Mouse (Mus musculus): ENCODE data around the gene Lrp10. TPM values are rescaled to one million over a fixed set of nuclear protein-coding genes. Genes with fewer than 3 reads are reported as not detected.

Lrp10 gene
- polyA plus RNA-seq (2017; shearing (Covaris generic)) = 100 to 1,000 TPM; 260 to 472 TPM

DNA sequence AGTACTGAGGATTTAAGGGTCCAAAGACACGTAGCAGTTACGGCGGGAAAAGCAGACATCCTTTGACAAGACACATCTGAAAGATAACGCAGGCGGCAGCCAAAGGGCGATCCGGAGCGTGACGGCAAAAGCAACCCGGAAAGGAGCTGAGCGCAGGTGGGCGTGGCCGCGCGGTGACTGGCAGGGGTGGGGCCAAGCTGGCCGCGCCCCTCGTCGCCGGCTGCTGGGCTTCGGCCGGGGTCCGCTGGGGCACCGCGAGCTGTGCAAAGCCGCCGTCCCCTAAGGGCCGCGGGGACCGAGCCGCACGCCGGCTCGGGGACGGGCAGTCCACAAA, at the start of gene Lrp10:
TSS of gene Lrp10 (plus strand) at position 179 of the 334 bp plus-strand sequence.

DNA sequence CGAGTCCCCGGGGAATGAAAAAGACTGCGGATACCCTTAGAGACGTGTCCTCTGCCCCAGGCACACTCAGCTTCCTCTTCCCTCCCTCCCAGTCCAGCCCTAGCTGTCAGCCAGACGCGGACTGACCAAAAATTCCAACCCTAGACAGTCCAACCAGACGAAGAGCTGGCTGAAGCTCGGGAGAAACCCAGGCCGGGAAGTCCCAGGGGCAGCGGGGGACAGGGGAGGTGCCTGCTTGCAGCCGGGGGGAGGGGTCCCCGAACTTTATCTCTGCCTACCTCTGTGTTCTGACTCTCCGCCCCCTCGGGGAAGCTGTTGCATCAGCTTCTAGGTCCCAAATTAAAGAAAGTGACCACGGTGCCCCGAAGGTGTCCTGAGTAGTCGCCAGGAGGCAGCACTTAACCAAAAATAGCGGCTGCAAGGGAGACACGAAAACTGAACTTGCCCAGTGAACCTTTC, 46.3 kb upstream of the Lrp10 start, which contains the start of gene Slc7a7:
TSS of gene Slc7a7 (minus strand) at position 158 of the 459 bp plus-strand sequence.

DNA sequence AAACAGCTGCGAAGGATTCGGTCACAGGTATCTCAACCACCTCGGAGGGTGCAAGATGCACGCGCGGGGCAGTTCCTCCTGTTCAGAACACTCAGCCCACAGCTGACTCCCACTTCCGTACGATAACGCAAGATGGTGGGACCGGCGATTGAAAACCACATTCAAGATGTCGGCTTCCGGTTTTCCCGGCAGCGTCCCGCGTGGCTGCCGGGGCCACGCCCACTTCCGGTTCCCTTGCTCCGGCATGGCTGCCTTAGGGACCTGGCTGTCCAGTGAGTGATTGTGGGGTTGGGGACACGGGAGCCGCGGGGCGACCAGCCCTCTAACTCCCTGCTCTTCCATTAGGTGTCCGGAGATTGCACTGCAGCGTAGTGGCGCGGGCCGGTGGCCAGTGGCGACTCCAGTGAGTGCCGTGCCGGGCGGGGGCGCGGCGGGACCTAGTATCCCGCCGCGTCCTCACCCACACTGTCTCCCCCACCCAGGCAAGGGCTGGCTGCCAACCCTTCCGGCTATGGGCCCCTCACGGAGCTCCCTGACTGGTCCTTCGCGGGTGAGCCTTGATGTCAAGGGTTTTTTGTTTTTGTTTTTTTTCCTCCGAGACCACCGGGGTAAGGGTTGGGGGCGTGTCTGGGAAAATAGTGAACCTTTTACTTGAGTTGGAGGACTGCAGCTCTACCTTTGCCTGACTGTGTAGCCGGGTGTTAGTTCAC, 37.1 kb upstream of the Lrp10 start, which contains the start of gene Mrpl52:
TSS of gene Mrpl52 (plus strand) at position 221 of the 710 bp plus-strand sequence.

DNA sequence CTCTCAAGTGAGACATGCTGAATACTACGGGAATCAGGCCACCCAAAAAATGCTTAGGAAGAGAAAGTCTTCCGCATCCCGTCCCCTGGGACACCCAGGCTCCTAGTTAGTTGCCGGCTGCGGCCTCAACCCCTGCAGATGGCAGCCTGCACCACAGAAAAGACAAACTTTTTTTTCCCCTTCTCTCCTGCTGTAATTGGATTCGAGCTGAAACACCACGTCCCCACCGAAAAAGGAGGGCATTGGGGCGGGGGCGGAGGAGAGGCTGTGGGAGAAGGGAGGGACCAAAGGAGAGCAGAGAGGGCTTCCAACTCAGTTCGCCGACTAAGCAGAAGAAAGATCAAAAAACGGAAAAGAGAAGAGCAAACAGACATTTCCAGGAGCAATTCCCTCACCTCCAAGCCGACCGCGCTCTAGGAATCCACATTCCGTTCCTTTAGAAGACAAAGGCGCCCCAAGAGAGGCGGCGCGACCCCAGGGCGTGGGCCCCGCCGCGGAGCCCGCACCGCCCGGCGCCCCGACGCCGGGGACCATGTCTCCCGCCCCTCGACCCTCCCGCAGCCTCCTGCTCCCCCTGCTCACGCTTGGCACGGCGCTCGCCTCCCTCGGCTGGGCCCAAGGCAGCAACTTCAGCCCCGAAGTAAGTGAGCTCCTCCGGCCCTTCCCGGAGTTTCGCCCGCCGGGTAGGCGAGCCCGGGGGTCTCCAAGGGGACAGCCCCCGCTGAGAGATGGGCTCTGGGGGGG, 32.4 kb upstream of the Lrp10 start, which contains the start of gene Mmp14:
TSS of gene Mmp14 (plus strand) at position 279 of the 744 bp plus-strand sequence.

DNA sequence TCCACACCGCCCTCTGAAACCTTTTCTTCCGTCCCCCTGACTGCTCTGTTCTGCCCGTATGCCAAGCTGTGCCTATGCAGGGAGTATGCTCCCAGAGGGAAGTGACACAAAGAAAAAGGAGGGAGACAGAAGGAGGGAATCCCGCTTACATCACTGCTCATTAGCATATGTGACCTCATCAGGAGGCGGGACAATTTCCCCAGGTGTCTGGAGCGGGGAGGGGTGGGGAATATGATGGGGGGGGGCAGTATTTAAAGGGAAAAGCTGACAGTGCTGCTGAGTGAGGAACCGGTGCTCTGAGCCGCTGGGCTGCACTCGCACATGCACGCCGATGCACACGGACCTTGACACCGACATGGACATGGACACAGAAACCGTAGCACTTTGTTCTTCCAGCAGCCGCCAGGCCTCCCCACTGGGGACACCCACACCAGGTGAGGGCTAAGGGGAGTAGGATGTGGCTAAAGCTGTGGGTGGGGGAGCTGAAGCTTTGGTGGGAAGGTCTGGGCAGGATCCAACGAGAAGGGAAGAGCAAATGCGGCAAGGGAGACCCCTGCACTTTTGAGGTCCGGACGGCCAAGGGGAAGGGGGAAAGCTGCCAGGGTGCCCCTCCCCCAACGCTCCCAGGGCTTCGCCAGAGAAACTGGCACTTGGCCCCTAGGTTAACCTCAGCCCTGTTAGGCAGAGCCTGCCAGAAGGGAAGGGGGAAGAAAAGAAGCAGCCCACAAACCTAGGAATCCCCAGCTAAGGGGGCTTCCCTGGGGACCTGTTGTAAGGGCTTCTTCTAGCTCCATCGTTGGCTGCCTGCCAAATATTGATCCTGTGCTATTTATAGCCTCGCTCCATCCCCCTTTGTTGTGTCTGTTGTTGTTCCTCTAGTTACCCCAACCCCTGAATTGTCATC, 12.3 kb downstream of the Lrp10 start, which contains the start of gene Rem2:
TSS of gene Rem2 (plus strand) at position 160 of the 904 bp plus-strand sequence.

Other genes starting within 250 kb of the Lrp10 start
- gene Dad1, start 210.0 kb upstream of the Lrp10 start, polyA plus RNA-seq (2017; shearing (Covaris generic)) = 100 to 1,000 TPM; 407 to 503 TPM
- 10 to 100 TPM; 16.3 to 18.4 TPM for gene Abhd4, start 209.9 kb upstream of the Lrp10 start, polyA plus RNA-seq (2017; shearing (Covaris generic))
- gene Olfr49, start 179.2 kb upstream of the Lrp10 start, polyA plus RNA-seq (2017; shearing (Covaris generic)) = under 1 TPM in 1 of 2 experiments, not detected in 1; 0.25 TPM
- 10 to 100 TPM; 60.7 to 63.0 TPM for gene Oxa1l, start 103.3 kb upstream of the Lrp10 start, polyA plus RNA-seq (2017; shearing (Covaris generic))
- 1 to 10 TPM in 1 of 2 experiments, under 1 TPM in 1; 0.58 to 1.7 TPM for gene Slc7a7, start 46.4 kb upstream of the Lrp10 start, polyA plus RNA-seq (2017; shearing (Covaris generic))
- gene Mrpl52, start 37.2 kb upstream of the Lrp10 start, polyA plus RNA-seq (2017; shearing (Covaris generic)) = 100 to 1,000 TPM; 198 to 272 TPM
- gene Mmp14, start 32.5 kb upstream of the Lrp10 start, polyA plus RNA-seq (2017; shearing (Covaris generic)) = 10 to 100 TPM in 1 of 2 experiments, 1 to 10 TPM in 1; 4.6 to 23.8 TPM
- 1 to 10 TPM in 1 of 2 experiments, under 1 TPM in 1; 0.54 to 1.4 TPM for gene Rem2, start 12.0 kb downstream of the Lrp10 start, polyA plus RNA-seq (2017; shearing (Covaris generic))
- 10 to 100 TPM; 34.1 to 45.7 TPM for gene Prmt5, start 53.4 kb downstream of the Lrp10 start, polyA plus RNA-seq (2017; shearing (Covaris generic))
- 10 to 100 TPM; 37.6 to 42.8 TPM for gene Haus4, start 90.5 kb downstream of the Lrp10 start, polyA plus RNA-seq (2017; shearing (Covaris generic))
- gene Ajuba, start 113.4 kb downstream of the Lrp10 start, polyA plus RNA-seq (2017; shearing (Covaris generic)) = under 1 TPM; 0.17 to 0.18 TPM
- gene 4931414P19Rik, start 141.9 kb downstream of the Lrp10 start, polyA plus RNA-seq (2017; shearing (Covaris generic)) = 1 to 10 TPM; 1.3 to 3.3 TPM
- gene Psmb5, start 153.9 kb downstream of the Lrp10 start, polyA plus RNA-seq (2017; shearing (Covaris generic)) = 100 to 1,000 TPM; 242 to 247 TPM
- under 1 TPM in 1 of 2 experiments, not detected in 1; 0.12 TPM for gene Psmb11, start 157.3 kb downstream of the Lrp10 start, polyA plus RNA-seq (2017; shearing (Covaris generic))
- not detected for gene Gm17606, start 176.8 kb downstream of the Lrp10 start, polyA plus RNA-seq (2017; shearing (Covaris generic))
- 1 to 10 TPM; 1.4 to 4.0 TPM for gene Cdh24, start 177.2 kb downstream of the Lrp10 start, polyA plus RNA-seq (2017; shearing (Covaris generic))
- 10 to 100 TPM; 78.0 to 83.7 TPM for gene 1700123O20Rik, start 222.1 kb downstream of the Lrp10 start, polyA plus RNA-seq (2017; shearing (Covaris generic))
- gene Acin1, start 222.8 kb downstream of the Lrp10 start, polyA plus RNA-seq (2017; shearing (Covaris generic)) = 100 to 1,000 TPM in 1 of 2 experiments, 10 to 100 TPM in 1; 92.0 to 116 TPM
- under 1 TPM; 0.08 to 0.17 TPM for gene Gm29776, start 234.7 kb downstream of the Lrp10 start, polyA plus RNA-seq (2017; shearing (Covaris generic))
- under 1 TPM in 1 of 2 experiments, not detected in 1; 0.79 TPM for gene Cebpe, start 248.0 kb downstream of the Lrp10 start, polyA plus RNA-seq (2017; shearing (Covaris generic))